Mouse (Mus musculus): ENCODE results near the gene Ggt6. TPM values are rescaled to one million over a fixed set of nuclear protein-coding genes. Genes with fewer than 3 reads are reported as not detected.

Gene Ggt6
- not detected in 2 replicates for total RNA-seq (2017)

DNA sequence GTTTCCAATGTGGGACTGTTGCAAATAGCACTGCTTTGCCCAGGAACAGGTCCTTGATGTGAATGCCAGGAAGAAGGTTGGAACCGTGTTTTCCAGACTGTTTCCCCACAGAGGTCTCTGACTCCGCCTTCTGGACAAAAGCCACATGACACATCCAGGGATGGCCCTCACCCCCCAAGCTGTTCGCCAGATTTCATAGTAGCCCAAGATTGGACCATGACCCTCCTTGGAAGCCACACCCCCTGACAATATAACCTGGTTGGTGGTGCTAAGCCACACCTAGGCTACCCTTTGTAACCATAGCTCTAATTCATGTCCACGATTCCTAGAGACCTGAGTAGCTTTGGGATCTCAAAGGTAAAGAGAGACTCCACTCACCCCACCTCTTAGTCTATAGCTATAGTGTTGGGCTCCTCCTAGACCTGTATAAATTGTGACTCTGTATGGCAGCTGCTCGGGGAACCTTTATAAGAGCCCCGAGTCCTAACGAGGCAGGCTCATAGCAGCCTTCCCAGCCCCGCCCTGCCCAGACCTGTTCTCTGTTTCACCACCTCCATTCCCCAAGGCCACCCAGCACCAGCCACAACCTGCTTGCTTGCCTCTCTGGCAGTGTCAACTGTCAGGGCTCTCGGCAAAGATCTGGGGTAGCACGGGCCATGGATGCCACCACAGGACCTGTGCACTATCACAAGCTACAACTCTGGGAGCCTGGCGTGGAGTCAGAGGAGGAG is at the start of gene Ggt6:
Gene Ggt6 (plus strand): TSS at position 564 of the 731 bp plus-strand sequence.
- no peak for ATAC-seq (ENCODE audit: extremely low read depth, insufficient number of reproducible peaks, low FRiP score, poor library complexity, severe bottlenecking)

DNA sequence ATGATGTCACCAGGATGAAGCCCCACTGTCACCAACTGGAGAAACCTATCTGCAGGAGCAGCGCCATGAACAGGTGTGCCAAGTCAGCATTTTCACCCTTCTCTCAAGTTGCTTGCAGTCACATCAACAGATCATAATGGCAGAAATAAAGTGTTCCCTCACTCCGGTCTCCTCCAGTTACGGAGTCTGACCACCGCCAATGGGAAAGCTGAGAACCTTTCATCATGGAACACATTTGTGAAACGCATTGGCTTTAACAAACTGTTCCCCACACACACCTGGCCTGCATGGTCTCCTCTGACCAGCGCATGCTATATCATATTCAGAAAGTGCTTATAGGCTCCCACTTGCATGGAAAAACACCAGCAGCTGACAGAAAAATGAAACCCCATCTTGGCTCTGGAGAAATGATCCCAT is 47.2 kb upstream of the Ggt6 start:
- no peak for ATAC-seq (ENCODE audit: extremely low read depth, insufficient number of reproducible peaks, low FRiP score, poor library complexity, severe bottlenecking)

DNA sequence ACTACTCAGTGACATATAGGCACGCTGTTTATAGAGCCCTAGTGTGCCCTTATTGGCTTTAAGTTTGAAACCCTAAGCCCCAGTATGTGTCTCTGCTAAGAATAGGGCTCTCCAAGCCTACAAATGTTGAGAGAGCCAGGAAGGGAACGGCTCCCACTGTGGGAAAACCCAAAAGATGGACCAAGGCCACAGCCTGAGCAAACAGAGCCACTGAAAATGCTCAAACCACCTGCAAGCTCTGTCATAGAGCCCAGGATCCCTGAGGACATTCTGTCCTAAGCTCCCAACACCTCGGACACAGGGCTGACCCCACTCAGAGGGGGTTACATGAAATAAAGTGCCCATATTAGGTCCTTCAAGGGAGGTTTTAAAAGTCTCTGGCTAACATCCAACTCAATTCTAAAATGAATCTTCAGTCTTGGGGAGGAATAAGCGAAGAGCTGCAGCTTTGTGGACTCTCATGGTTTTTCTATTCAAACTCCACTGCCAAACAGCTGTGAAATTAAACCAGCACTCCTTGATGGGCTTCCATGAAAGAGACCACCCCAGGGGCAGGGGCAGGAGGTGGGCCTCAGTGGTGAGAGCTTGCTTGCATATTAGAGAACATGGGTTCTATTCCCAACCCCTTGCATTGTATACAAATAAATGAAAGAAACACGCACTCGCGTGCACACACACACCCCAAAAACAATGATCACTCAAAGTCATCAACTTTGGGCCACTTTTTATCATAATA is 45.8 kb upstream of the Ggt6 start:
- ATAC-seq (ENCODE audit: extremely low read depth, insufficient number of reproducible peaks, low FRiP score, poor library complexity, severe bottlenecking): no peak

DNA sequence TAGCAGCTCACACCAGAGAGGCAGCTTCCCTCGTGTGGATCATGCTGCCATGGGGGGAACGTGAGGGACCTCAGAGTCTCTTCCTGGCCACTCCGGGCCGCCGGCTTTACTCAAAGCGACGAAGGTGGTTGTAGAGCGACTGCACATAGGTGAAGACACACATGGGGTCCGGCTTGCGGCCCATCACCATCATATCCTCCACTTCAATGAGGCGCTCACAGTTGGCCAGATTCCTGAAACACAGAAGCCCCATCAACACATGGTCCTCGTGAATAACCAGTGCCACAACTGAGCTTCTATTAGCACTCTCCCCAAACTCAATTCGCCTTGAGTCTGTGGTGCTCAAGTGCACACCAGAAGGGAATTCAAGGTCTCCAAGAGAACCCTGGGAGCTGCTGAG is 44.1 kb upstream of the Ggt6 start:
- no peak for ATAC-seq (ENCODE audit: extremely low read depth, insufficient number of reproducible peaks, low FRiP score, poor library complexity, severe bottlenecking)

DNA sequence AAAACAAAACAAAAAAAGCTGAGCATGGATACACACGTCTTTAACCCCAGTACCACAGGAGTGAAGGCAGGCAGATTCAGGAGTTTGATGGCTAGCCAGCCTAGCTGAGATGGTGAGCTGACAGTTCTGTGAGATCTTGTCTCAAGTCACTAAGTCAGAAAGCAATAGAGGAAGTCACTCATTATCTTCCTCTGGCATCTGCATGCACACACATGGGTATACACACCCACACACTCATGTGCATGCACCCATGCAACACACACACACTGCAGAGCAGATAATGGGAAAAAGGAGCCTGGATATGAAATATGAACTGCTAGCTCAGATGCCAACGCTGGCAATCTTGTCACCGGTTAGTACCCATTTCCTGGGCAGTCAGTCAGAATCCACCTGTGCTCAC is 42.1 kb upstream of the Ggt6 start:
- no peak for ATAC-seq (ENCODE audit: extremely low read depth, insufficient number of reproducible peaks, low FRiP score, poor library complexity, severe bottlenecking)

DNA sequence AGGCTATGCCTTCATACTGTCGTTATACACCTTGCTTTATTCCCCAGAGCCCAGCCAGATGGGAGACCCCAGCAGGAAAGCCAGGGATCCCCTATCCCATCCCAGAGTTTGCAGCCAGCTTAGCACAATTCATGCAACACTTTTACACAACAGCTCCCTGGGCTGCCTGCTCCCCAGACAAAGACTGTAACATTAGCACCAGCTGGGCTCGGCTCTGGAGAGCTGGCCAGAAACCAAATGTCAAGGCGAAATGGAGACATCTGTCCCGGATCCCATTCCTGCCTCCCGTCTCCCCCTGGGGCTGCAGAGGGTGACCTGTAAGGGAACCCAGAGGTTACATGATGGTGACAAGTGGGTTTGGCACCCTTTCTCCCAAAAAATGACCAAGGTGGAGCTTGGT is 41.7 kb upstream of the Ggt6 start:
- no peak for ATAC-seq (ENCODE audit: extremely low read depth, insufficient number of reproducible peaks, low FRiP score, poor library complexity, severe bottlenecking)

DNA sequence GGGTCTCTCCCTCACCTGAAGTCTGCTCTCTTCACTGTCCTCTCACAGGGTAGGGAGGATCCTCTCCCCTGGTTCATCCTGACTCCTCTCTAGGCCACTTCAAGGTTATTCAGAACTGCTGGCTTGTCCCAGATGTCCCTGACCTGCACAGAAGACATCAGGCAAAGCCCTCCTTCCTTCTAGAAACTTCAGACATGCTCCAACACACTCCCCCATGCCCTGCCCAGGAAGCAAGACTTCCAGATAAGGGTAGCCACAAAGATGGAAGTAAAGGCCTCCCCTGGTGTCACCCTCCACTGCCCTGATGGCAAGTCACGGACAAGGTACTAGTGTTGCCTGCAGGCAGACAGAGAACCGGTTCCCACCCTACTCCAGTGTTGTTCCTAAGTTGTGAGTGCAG is 40.6 kb upstream of the Ggt6 start:
- ATAC-seq (ENCODE audit: extremely low read depth, insufficient number of reproducible peaks, low FRiP score, poor library complexity, severe bottlenecking): no peak

DNA sequence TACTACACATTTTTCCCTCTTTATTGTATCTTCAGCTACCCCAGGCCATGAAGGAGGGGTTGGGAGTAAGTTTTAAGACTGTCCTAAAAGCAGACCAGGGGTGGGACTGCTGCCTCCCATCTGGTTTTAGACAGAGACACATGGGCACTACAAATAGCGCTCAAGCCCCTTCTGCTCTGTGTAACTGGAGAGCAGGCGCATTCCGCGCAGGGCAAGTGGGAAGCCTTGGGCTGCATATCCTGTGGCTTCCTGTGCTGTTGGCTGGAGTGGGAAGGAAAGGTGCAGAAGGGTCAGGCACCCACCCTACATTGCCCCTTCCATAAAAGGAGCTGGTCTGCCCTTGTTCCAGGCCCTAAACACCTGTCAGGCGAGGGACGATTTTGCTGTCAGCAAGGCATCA is 39.7 kb upstream of the Ggt6 start:
- ATAC-seq (ENCODE audit: extremely low read depth, insufficient number of reproducible peaks, low FRiP score, poor library complexity, severe bottlenecking): no peak

DNA sequence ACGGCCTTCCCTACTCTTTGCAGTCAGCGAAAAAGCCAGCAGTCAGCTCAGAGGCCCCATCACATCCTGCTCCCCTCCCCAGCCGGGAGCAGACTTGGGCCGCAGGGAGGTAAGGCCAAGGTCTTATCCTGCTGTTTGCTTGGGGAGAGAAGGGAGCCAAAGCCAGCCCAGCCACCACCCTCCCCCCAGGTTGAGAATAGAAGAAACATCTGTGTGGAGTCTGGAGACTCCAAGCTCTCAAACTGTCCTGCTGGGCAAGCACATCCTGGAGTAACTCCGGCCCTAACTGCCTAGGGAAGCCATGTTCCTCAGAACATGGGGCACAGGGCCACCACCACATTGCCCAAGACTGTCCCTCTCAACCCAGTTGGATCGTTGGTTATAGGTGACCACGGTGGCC is 38.7 kb upstream of the Ggt6 start:
- ATAC-seq (ENCODE audit: extremely low read depth, insufficient number of reproducible peaks, low FRiP score, poor library complexity, severe bottlenecking): no peak

DNA sequence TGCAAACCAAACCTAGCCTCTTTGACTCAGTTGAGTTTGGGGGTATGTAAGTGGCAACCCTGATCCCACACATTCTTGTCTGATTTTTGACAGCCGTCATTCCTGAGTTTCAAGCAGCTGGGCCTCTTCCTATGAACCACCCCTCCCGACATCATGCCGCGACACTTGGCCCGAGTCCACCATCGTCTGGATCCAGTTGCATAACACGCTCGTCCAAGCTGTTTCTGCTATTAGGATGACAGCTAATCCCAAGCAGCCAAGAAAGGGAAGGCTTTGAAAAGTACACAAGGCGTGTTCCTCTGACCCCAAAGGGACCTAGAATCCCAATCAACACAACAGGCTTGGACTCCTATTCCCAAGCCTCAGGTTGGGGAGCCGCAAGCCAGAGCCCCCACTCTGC is 38.3 kb upstream of the Ggt6 start:
- ATAC-seq (ENCODE audit: extremely low read depth, insufficient number of reproducible peaks, low FRiP score, poor library complexity, severe bottlenecking): no peak

DNA sequence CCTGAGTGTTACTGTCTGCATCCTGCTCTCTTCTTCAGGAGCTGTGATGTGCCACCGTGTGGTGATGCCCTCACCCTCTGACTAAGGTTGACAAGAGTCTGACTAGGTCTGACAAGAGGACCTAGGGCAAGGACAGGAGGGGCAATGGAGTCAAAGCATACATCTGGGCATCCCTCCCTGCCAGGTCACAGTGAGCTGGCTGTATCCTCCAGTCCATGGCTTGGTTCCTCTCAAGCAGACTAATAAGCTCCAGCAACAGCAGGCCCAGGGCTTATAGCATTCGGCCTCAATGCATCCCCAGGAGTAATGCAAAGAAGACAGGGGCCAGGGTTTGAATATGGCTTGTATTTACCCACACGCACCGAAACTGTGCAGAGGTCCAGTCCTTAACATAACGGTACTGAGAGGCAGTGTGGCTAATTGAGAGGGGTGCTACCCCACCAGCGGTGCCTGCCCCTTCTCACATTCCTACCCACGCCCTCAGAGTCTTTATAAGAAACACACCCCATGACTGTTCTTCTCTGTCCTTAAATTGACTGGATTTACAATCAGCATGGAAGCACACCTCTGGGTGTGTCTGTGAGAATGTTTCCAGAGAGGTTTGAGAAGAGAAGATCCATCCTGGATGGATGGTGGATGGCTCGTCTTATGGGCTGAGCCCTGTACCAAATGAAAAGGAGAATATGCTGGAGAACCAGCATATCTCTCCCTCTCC is 37.4 kb upstream of the Ggt6 start:
- ATAC-seq (ENCODE audit: extremely low read depth, insufficient number of reproducible peaks, low FRiP score, poor library complexity, severe bottlenecking): no peak

DNA sequence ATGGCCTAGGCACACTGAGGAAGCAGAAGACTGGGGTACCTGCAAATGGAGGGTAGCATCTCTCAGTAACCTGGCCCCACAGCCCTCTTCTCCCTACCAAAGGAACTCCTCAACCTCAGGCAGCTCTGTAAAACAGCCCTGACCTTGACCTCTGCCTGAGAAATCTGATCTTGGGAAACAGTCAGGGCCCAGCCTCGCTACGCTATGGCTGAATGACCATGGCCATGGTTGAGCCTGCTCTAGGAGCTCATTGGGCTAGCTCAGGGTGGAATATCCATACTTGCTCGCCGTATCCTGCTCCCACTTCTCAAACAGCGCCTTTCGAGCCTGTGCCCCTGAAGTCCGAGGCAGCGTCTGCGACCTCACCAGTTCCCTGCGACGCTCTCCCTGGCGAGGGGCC is 34.3 kb upstream of the Ggt6 start:
- ATAC-seq (ENCODE audit: extremely low read depth, insufficient number of reproducible peaks, low FRiP score, poor library complexity, severe bottlenecking): no peak

DNA sequence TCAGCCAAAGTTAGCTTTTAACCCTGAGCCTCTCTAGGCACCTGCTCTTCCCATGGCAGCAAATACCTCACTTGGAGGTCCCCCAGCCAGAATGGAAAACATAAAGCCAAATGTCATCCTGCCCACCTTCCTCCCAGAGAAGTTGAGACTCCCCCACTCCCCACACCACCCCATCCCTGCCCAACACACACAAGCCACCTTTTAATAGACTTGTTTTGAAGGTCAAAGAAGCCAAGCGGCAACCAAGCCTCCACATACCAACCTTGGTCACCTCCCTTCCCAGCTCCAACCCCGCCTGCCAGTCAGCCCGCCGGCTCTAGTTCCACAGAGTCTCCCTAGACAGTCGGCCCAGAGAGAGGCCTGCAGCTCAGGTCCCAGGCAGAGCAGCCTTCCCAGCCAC is 33.3 kb upstream of the Ggt6 start:
- ATAC-seq (ENCODE audit: extremely low read depth, insufficient number of reproducible peaks, low FRiP score, poor library complexity, severe bottlenecking): no peak

DNA sequence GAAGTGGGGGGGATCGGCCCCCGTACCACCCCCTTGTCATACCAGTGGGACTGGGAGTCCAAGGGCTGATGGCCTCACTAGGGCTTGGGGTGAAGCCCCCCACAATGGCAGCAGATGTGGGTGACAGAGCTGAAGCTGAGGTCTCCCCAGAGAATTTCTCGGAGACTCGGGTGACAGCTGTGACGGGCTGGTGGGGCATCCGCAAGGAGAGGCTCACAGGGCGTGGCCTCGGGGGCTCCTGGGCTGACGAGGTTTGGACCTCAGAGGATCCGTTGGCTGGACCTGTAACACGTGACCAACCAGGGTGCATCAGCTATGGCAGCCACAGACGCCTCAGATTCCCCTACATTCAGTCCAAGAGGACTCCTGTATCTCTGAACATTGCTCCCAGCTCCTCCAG is 32.4 kb upstream of the Ggt6 start:
- no peak for ATAC-seq (ENCODE audit: extremely low read depth, insufficient number of reproducible peaks, low FRiP score, poor library complexity, severe bottlenecking)

DNA sequence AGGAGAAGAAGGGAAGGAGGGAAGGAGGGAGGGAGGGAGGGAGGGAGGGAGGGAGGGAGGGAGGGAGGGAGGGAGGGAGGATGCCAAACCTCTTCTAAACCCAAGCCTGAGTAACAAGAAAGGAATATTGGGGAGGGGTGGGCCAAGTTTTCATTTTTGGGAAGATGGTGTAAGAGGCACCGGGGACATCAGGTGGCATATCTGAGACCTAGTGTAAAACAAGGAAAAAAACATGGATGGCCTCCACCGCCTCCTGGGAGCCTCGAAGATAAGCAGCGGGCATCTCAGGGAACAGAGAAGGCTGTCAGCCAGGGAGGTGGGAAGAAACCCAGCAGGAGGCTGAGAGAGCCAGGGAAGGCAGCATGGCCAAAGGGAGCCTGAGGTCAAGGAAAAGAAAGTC is 29.8 kb upstream of the Ggt6 start:
- no peak for ATAC-seq (ENCODE audit: extremely low read depth, insufficient number of reproducible peaks, low FRiP score, poor library complexity, severe bottlenecking)

DNA sequence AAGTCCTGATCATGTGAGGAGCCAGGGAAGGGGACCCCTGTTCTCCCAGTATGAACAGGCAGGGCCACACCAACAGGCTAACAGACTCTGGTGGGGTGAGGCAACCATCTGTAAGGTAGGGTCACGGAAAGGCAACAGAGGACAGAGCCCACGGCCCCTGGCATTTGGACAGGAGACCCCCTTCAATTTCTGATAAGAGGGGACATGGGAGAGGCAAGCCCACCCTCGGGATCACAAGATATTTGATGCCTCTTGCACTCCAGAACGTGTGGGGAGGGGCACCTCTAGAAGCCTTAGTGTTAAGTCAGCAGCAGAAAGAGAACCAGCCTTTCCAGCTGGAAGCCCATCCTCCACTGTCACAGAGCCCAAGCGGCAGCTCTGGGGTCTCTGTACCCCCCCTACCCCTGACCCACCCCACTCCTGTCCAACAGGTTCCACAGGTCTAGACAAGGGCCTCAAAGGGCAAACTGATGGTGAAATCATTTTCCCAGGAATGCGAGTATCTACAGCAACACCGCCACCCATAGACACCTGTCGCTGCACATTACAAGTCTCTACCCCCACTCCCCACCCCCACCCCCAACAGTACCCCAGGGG is 29.1 kb upstream of the Ggt6 start:
- no peak for ATAC-seq (ENCODE audit: extremely low read depth, insufficient number of reproducible peaks, low FRiP score, poor library complexity, severe bottlenecking)

DNA sequence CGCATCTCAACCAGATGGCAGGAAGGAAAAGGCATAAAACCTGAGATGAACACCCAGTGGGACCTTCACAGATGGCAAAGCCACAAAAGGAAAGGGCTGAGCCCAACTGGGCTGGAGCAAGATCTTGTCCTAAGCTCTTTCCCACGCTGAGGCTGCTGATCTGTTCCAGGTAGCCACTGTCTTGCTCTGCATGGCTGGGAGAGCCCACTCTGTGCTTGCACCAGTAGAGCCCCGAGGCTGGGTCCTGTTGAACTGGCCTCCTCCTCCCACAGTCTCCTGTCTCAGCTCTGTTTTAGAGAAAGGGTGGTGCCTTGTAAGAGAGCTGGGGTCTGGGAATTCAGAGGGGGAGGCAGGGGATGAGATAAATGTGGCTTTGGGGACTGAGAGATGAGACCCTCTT is 28.2 kb upstream of the Ggt6 start:
- no peak for ATAC-seq (ENCODE audit: extremely low read depth, insufficient number of reproducible peaks, low FRiP score, poor library complexity, severe bottlenecking)

DNA sequence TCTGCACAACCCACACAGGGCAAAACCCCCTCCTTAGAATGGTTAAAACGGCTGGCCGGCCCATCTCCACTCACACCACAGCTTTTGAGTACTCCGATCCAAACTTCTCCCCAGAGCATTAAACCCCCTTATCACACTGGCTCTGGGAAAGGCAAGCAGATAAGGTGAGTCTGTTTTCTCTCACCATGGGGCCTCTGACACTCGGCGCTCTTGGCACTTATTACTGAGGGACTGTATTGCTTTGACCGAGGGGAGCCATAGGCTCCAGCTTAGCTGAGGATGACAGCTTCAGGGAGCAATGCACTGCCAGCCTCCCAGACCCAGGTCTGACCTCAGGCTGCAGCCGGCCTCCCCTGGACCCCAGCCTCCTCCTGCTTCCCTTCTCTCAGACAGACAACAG is 27.8 kb upstream of the Ggt6 start:
- no peak for ATAC-seq (ENCODE audit: extremely low read depth, insufficient number of reproducible peaks, low FRiP score, poor library complexity, severe bottlenecking)

DNA sequence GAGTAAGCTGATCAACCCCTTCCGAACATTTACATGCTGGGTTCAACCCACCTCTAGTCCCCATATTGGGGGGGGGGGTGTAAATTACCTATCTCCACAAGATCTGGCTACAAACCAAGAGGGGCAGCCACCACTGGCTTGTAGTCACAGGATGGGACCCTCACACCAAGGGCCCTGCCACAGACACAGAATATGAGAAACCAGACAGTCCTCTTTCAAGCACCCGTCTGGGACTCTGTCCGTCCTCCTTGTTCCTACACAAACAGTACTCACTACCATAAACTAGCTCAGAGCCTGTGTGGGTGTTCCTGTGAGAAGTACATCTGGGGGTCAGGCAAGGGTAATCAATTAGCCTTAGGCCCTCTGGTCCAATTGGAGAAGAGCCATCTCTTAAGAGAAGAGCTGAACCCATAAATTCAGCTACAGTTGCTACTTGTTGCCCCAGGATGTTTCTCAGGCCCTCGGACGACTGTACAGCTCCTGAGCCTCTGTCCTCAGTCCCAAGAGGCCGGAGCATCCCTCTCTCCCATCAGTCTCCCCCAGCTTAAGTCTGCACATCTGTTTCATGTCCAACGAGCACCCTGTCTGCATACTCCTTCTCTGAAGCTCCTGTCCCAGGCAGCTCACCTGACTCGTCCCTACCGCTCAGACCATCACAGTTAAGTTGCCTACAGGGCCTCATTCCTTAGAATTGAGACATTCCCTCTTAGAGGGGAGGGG is 26.7 kb upstream of the Ggt6 start:
- no peak for ATAC-seq (ENCODE audit: extremely low read depth, insufficient number of reproducible peaks, low FRiP score, poor library complexity, severe bottlenecking)

All from neutrophil, adult 5-6 weeks (primary cell).